Mouse (Mus musculus) B cell, adult 2 months (primary cell): ENCODE data around the gene Gpsm1.
A peak's percentile ranks its signal among the peaks of the same experiment; 100 is the strongest.
"Not testable (repeated sequence)": the region's sequence is repeated elsewhere in the genome, so short reads cannot be mapped to it uniquely, and the experiment has no call there.

Experiments used
- DNase-seq, 2 experiments: peaks; one replicate each; pipeline ENCODE4 v3.0.0; 2022

The Gpsm1 gene

GRCm38 (mm10) chr2:26380871-26381270 lies 65.6 kb downstream of the Gpsm1 start:
- not testable (repeated sequence) for DNase-seq

- DNase-seq, result no peak
Measured at GRCm38 (mm10) chr2:26387713-26388112, 72.4 kb downstream of the Gpsm1 start.

- no peak for DNase-seq
Measured at GRCm38 (mm10) chr2:26388682-26389153, 73.4 kb downstream of the Gpsm1 start.

- DNase-seq, result peak; percentile 89 to 92
Measured at GRCm38 (mm10) chr2:26389154-26389690, 73.9 kb downstream of the Gpsm1 start, which contains the start of the genes Entr1 and Pmpca. Entr1 (minus strand) TSS chr2:26389316. Pmpca (plus strand) TSS chr2:26389339.

GRCm38 (mm10) chr2:26390954-26391353 lies 75.6 kb downstream of the Gpsm1 start:
- DNase-seq, result no peak

GRCm38 (mm10) chr2:26391617-26392016 lies 76.3 kb downstream of the Gpsm1 start:
- DNase-seq, result no peak
